Mouse (Mus musculus) liver, postnatal 0 days (tissue): Measurements from ENCODE around the gene Plppr3.

Experiments
- CTCF ChIP-seq: sonication (generic); IDR thresholded peaks from 2 replicates; pipeline ENCODE4 v1.5.1; 2016; ENCODE audit warnings: antibody characterized with exemption, low read depth
- EP300 ChIP-seq: IDR thresholded peaks from 2 replicates; pipeline ENCODE4 v1.6.1; 2016; ENCODE audit warnings: antibody characterized with exemption, low read depth, mild to moderate bottlenecking

DNA sequence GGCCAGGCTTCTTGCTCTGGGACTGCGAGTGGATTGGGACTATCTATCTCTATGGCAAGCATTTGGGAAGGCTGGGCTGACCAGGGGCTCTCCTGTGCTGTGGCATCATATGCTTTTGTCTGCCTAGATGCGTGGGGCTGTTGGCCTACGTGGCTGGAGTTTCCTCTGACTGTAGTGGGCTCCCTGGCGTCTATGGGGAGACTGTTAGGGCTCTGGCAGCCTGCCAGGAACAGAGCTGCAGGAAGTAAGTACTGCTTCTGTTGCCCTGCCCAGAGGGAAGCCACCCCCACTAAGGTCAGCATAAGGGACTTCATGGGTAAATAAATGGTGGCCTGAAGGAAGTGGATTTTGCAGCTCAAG is 17.0 kb downstream of the Plppr3 start:
- TF ChIP-seq CTCF: no peak
- TF ChIP-seq EP300: no peak
